Mouse (Mus musculus): Measurements from ENCODE around the gene Csrnp1. TPM values are rescaled to one million over a fixed set of nuclear protein-coding genes. Genes with fewer than 3 reads are reported as not detected.
A peak's percentile ranks its signal among the peaks of the same experiment; 100 is the strongest.

The Csrnp1 gene
- polyA plus RNA-seq, 1 experiment from 2014 or later: 0.62 TPM

GRCm38 (mm10) chr9:119962216-119962615 is 22.2 kb downstream of the Csrnp1 start:
- Histone ChIP-seq H3K4me1 (replicated peaks; ENCODE audit: control insufficient read depth, insufficient read depth, low read length) (0 out of 2 replicates have a peak, but pooled peaks cover 3% of the 10 kb centered on the region), H3K27ac (ENCODE audit: low read depth, low read length) (no peak overlapping the region), H3K9ac (ENCODE audit: low read depth, low read length) (no peak overlapping the region), H3K36me3 (ENCODE audit: control insufficient read depth, insufficient read depth, low read length) (no peaks in the 10 kb centered on the region), H3K9me3 (ENCODE audit: control insufficient read depth, low read length) (no peaks in the 10 kb centered on the region), H3K27me3 (ENCODE audit: control insufficient read depth, insufficient read depth, low read length) (no peaks in the 10 kb centered on the region), H3K4me3 (ENCODE audit: low read depth, low read length) (no peak overlapping the region), H3K4me2 (replicated peaks; ENCODE audit: low read depth, low read length) (no peak overlapping the region)
- ATAC-seq (ENCODE audit: low FRiP score): no peak
- WGBS: 84% methylated on average over 4 of the region's 4 CpGs
- no peak for DNase-seq (ENCODE audit: low spot score)

GRCm38 (mm10) chr9:119958835-119959234 is 25.6 kb downstream of the Csrnp1 start:
- no peak overlapping the region for H3K4me3 ChIP-seq (ENCODE audit: low read depth, low read length)
- no peaks in the 10 kb centered on the region for H3K36me3 ChIP-seq (ENCODE audit: control insufficient read depth, insufficient read depth, low read length)
- H3K27ac ChIP-seq (ENCODE audit: low read depth, low read length): no peak overlapping the region
- no peak for ATAC-seq (ENCODE audit: low FRiP score)
- H3K9ac ChIP-seq (ENCODE audit: low read depth, low read length): no peak overlapping the region
- no peak overlapping the region for H3K4me2 ChIP-seq (replicated peaks; ENCODE audit: low read depth, low read length)
- H3K4me1 ChIP-seq (replicated peaks; ENCODE audit: control insufficient read depth, insufficient read depth, low read length): 0 out of 2 replicates have a peak, but pooled peaks cover 3% of the 10 kb centered on the region
- 79% methylated on average over 9 of the region's 9 CpGs for WGBS
- DNase-seq (ENCODE audit: low spot score): no peak
- H3K9me3 ChIP-seq (ENCODE audit: control insufficient read depth, low read length): no peaks in the 10 kb centered on the region
- H3K27me3 ChIP-seq (ENCODE audit: control insufficient read depth, insufficient read depth, low read length): no peaks in the 10 kb centered on the region

GRCm38 (mm10) chr9:119951388-119951787 is 33.1 kb downstream of the Csrnp1 start:
- Histone ChIP-seq H3K9me3 (ENCODE audit: control insufficient read depth, low read length) (no peaks in the 10 kb centered on the region), H3K4me3 (ENCODE audit: low read depth, low read length) (no peak overlapping the region), H3K4me1 (replicated peaks; ENCODE audit: control insufficient read depth, insufficient read depth, low read length) (no peaks in the 10 kb centered on the region), H3K36me3 (ENCODE audit: control insufficient read depth, insufficient read depth, low read length) (no peaks in the 10 kb centered on the region), H3K27me3 (ENCODE audit: control insufficient read depth, insufficient read depth, low read length) (no peaks in the 10 kb centered on the region), H3K4me2 (replicated peaks; ENCODE audit: low read depth, low read length) (no peak overlapping the region), H3K9ac (ENCODE audit: low read depth, low read length) (no peak overlapping the region), H3K27ac (ENCODE audit: low read depth, low read length) (no peak overlapping the region)
- WGBS: 86% methylated on average over 9 of the region's 9 CpGs
- DNase-seq (ENCODE audit: low spot score) (no peak), ATAC-seq (ENCODE audit: low FRiP score) (no peak)

GRCm38 (mm10) chr9:119950434-119950833 is 34.0 kb downstream of the Csrnp1 start:
- DNase-seq (ENCODE audit: low spot score): no peak
- no peak overlapping the region for H3K9ac ChIP-seq (ENCODE audit: low read depth, low read length)
- 59% methylated on average over 6 of the region's 6 CpGs for WGBS
- no peak overlapping the region for H3K27ac ChIP-seq (ENCODE audit: low read depth, low read length)
- H3K4me1 ChIP-seq (replicated peaks; ENCODE audit: control insufficient read depth, insufficient read depth, low read length): no peaks in the 10 kb centered on the region
- no peak overlapping the region for H3K4me3 ChIP-seq (ENCODE audit: low read depth, low read length)
- H3K4me2 ChIP-seq (replicated peaks; ENCODE audit: low read depth, low read length): no peak overlapping the region
- H3K9me3 ChIP-seq (ENCODE audit: control insufficient read depth, low read length): no peaks in the 10 kb centered on the region
- H3K27me3 ChIP-seq (ENCODE audit: control insufficient read depth, insufficient read depth, low read length): no peaks in the 10 kb centered on the region
- no peak for ATAC-seq (ENCODE audit: low FRiP score)
- no peaks in the 10 kb centered on the region for H3K36me3 ChIP-seq (ENCODE audit: control insufficient read depth, insufficient read depth, low read length)

- DNase-seq (ENCODE audit: low spot score) (no peak), ATAC-seq (ENCODE audit: low FRiP score) (no peak)
- H3K27me3 ChIP-seq (ENCODE audit: control insufficient read depth, insufficient read depth, low read length): no peaks in the 10 kb centered on the region
- no peaks in the 10 kb centered on the region for H3K4me1 ChIP-seq (replicated peaks; ENCODE audit: control insufficient read depth, insufficient read depth, low read length)
- no peak overlapping the region for H3K27ac ChIP-seq (ENCODE audit: low read depth, low read length)
- no peak overlapping the region for H3K4me2 ChIP-seq (replicated peaks; ENCODE audit: low read depth, low read length)
- WGBS: 65% methylated on average over 3 of the region's 3 CpGs
- H3K36me3 ChIP-seq (ENCODE audit: control insufficient read depth, insufficient read depth, low read length): no peaks in the 10 kb centered on the region
- H3K4me3 ChIP-seq (ENCODE audit: low read depth, low read length): no peak overlapping the region
- H3K9me3 ChIP-seq (ENCODE audit: control insufficient read depth, low read length): no peaks in the 10 kb centered on the region
- H3K9ac ChIP-seq (ENCODE audit: low read depth, low read length): no peak overlapping the region
These were observed 35.7 kb downstream of the Csrnp1 start for GRCm38 (mm10) chr9:119948804-119949203.

- H3K9ac ChIP-seq (ENCODE audit: low read depth, low read length): no peak overlapping the region
- H3K4me2 ChIP-seq (replicated peaks; ENCODE audit: low read depth, low read length): no peak overlapping the region
- H3K9me3 ChIP-seq (ENCODE audit: control insufficient read depth, low read length): no peaks in the 10 kb centered on the region
- H3K27ac ChIP-seq (ENCODE audit: low read depth, low read length): no peak overlapping the region
- no peak overlapping the region for H3K4me3 ChIP-seq (ENCODE audit: low read depth, low read length)
- WGBS: 71% methylated on average over 12 of the region's 12 CpGs
- H3K36me3 ChIP-seq (ENCODE audit: control insufficient read depth, insufficient read depth, low read length): no peaks in the 10 kb centered on the region
- no peaks in the 10 kb centered on the region for H3K4me1 ChIP-seq (replicated peaks; ENCODE audit: control insufficient read depth, insufficient read depth, low read length)
- no peaks in the 10 kb centered on the region for H3K27me3 ChIP-seq (ENCODE audit: control insufficient read depth, insufficient read depth, low read length)
- DNase-seq (ENCODE audit: low spot score) (peak; percentile 22), ATAC-seq (ENCODE audit: low FRiP score) (no peak)
These were observed 39.1 kb downstream of the Csrnp1 start for GRCm38 (mm10) chr9:119945173-119945900.

GRCm38 (mm10) chr9:119943326-119943725 is 41.1 kb downstream of the Csrnp1 start:
- WGBS: 50% methylated on average over 1 of the region's 1 CpGs
- Histone ChIP-seq H3K4me3 (ENCODE audit: low read depth, low read length) (no peak overlapping the region), H3K27ac (ENCODE audit: low read depth, low read length) (no peak overlapping the region), H3K9ac (ENCODE audit: low read depth, low read length) (no peak overlapping the region), H3K36me3 (ENCODE audit: control insufficient read depth, insufficient read depth, low read length) (no peaks in the 10 kb centered on the region), H3K9me3 (ENCODE audit: control insufficient read depth, low read length) (no peaks in the 10 kb centered on the region), H3K27me3 (ENCODE audit: control insufficient read depth, insufficient read depth, low read length) (no peaks in the 10 kb centered on the region), H3K4me2 (replicated peaks; ENCODE audit: low read depth, low read length) (no peak overlapping the region), H3K4me1 (replicated peaks; ENCODE audit: control insufficient read depth, insufficient read depth, low read length) (no peaks in the 10 kb centered on the region)
- DNase-seq (ENCODE audit: low spot score): no peak
- no peak for ATAC-seq (ENCODE audit: low FRiP score)

- no peak for DNase-seq (ENCODE audit: low spot score)
- ATAC-seq (ENCODE audit: low FRiP score): no peak
- WGBS: 88% methylated on average over 14 of the region's 14 CpGs
These were observed 42.6 kb downstream of the Csrnp1 start for GRCm38 (mm10) chr9:119941861-119942260.

GRCm38 (mm10) chr9:119941407-119941806 is 43.1 kb downstream of the Csrnp1 start:
- ATAC-seq (ENCODE audit: low FRiP score) (no peak), DNase-seq (ENCODE audit: low spot score) (no peak)
- H3K9ac ChIP-seq (ENCODE audit: low read depth, low read length): no peak overlapping the region
- no peak overlapping the region for H3K4me2 ChIP-seq (replicated peaks; ENCODE audit: low read depth, low read length)
- H3K9me3 ChIP-seq (ENCODE audit: control insufficient read depth, low read length): no peaks in the 10 kb centered on the region
- H3K4me1 ChIP-seq (replicated peaks; ENCODE audit: control insufficient read depth, insufficient read depth, low read length): no peaks in the 10 kb centered on the region
- WGBS: 82% methylated on average over 5 of the region's 5 CpGs
- no peak overlapping the region for H3K27ac ChIP-seq (ENCODE audit: low read depth, low read length)
- no peaks in the 10 kb centered on the region for H3K27me3 ChIP-seq (ENCODE audit: control insufficient read depth, insufficient read depth, low read length)
- no peaks in the 10 kb centered on the region for H3K36me3 ChIP-seq (ENCODE audit: control insufficient read depth, insufficient read depth, low read length)
- H3K4me3 ChIP-seq (ENCODE audit: low read depth, low read length): no peak overlapping the region

More at GRCm38 (mm10) chr9:119941861-119942260, 42.6 kb downstream of the Csrnp1 start:
- no peak overlapping the region for H3K27ac ChIP-seq (ENCODE audit: low read depth, low read length)
- H3K9me3 ChIP-seq (ENCODE audit: control insufficient read depth, low read length): no peaks in the 10 kb centered on the region
- no peaks in the 10 kb centered on the region for H3K36me3 ChIP-seq (ENCODE audit: control insufficient read depth, insufficient read depth, low read length)
- H3K9ac ChIP-seq (ENCODE audit: low read depth, low read length): no peak overlapping the region
- no peak overlapping the region for H3K4me3 ChIP-seq (ENCODE audit: low read depth, low read length)
- H3K27me3 ChIP-seq (ENCODE audit: control insufficient read depth, insufficient read depth, low read length): no peaks in the 10 kb centered on the region
- no peak overlapping the region for H3K4me2 ChIP-seq (replicated peaks; ENCODE audit: low read depth, low read length)
- no peaks in the 10 kb centered on the region for H3K4me1 ChIP-seq (replicated peaks; ENCODE audit: control insufficient read depth, insufficient read depth, low read length)
